Mouse (Mus musculus) testis, adult 2 months (tissue): ENCODE data around the gene Srbd1. TPM values are rescaled to one million over a fixed set of nuclear protein-coding genes. Genes with fewer than 3 reads are reported as not detected.

Experiments used
- H3K27ac ChIP-seq: fragments of 200-500 bp; 2 replicates; pipeline ENCODE4 v1.5.1; 2012; ENCODE audit warnings: low read depth, low read length; ENCODE audit not compliant: control insufficient read depth, insufficient read depth
- H3K27me3 ChIP-seq: fragments of 200-500 bp; 2 replicates; pipeline ENCODE4 v1.6.1; 2012; ENCODE audit warnings: mild to moderate bottlenecking, low read length, moderate library complexity; ENCODE audit not compliant: control insufficient read depth, insufficient read depth
- H3K36me3 ChIP-seq: fragments of 200-500 bp; 2 replicates; pipeline ENCODE4 v1.6.1; 2012; ENCODE audit warnings: mild to moderate bottlenecking, low read length; ENCODE audit not compliant: control insufficient read depth, insufficient read depth
- H3K4me1 ChIP-seq: fragments of 200-500 bp; 2 replicates; pipeline ENCODE4 v1.6.1; 2012; ENCODE audit warnings: low read length; ENCODE audit not compliant: control insufficient read depth, insufficient read depth
- H3K4me3 ChIP-seq: fragments of 200-500 bp; 2 replicates; pipeline ENCODE4 v1.5.1; 2012; ENCODE audit warnings: low read depth, mild to moderate bottlenecking, low read length, moderate library complexity, mixed read lengths; ENCODE audit not compliant: control insufficient read depth
- CTCF ChIP-seq: fragments of 200-500 bp; IDR thresholded peaks from 2 replicates; pipeline ENCODE4 v1.5.1; 2012; ENCODE audit warnings: low read depth, mild to moderate bottlenecking, inconsistent platforms, low read length, moderate library complexity; ENCODE audit not compliant: control insufficient read depth, insufficient read depth, insufficient replicate concordance
- POLR2A ChIP-seq: fragments of 200-500 bp; IDR thresholded peaks from 2 replicates; pipeline ENCODE4 v1.6.1; 2012; ENCODE audit warnings: low read depth, mild to moderate bottlenecking, inconsistent platforms, low read length, moderate library complexity; ENCODE audit not compliant: control insufficient read depth
- polyA plus RNA-seq: library from polyadenylated mRNA; depleted of rRNA; stranded (reverse); fragments of >200 nt; gene quantifications from 2 replicates; pipeline ENCODE4 v1.2.3, GENCODE M21; 2012

Gene Srbd1
- polyA plus RNA-seq, 1 experiment = 2.5 TPM

DNA sequence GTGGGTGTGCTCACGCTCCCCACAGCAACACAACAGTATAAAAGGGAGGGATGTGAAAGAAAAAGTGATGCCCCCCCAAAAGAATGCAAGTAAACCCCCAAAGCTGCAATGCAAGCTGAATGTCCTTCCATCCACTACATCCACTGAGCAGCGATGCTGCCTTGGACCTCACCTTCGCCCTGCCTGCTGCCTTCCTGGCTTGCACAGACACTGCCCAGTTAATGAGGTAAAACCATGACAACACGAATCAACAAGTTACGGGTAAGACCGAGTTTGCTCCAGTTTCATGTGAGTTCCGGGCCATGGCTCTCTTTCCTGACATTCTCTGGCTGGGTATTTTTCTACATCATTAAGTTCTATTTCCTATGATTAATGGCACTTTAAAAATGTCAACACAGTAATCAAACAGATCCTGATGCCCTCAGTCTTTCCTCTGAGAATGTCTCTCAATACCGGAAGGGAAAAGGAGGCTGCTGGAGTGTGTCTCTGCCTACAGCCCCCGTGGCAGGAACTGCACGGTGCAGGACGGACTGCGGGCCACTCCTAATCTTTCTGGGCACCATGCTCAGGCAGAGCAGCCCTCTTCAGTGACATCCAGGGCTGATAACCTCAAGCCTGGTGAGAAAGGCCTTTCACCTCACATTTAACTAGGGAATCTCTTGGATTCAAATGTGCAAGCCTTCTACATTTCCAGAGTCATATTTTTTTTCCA, 155.8 kb downstream of the Srbd1 start:
- H3K27me3 ChIP-seq = no peaks in the 10 kb centered on the region
- no peak overlapping the region for H3K27ac ChIP-seq
- no peaks in the 10 kb centered on the region for H3K4me1 ChIP-seq
- no peak overlapping the region for H3K4me3 ChIP-seq
- H3K36me3 ChIP-seq = no peaks in the 10 kb centered on the region; the same call in 1 of the 2 replicates
- TF ChIP-seq POLR2A (no peak), CTCF (no peak)

DNA sequence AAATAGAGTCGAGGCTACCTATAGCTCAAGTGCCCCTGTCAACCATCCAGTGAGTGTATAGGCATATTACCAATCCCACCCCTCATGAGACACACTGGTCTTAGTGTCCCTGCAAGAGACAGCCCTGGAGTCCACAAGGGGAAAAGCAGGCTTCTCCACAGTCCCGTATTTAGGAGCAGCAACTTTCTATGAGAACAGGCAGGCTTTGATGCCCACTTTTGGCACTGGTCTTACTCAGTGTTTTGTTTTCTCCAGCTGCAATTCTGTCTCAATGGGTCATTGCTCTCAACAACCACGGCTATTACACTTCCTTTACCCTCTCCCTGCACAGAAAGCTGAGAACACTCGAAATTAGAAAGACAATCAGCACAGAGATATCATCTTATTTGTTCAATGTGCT, 157.4 kb downstream of the Srbd1 start:
- TF ChIP-seq POLR2A (no peak), CTCF (no peak)
- no peak overlapping the region for H3K4me3 ChIP-seq
- H3K4me1 ChIP-seq = no peaks in the 10 kb centered on the region
- no peaks in the 10 kb centered on the region for H3K27me3 ChIP-seq
- H3K36me3 ChIP-seq = no peaks in the 10 kb centered on the region; the same call in 1 of the 2 replicates
- no peak overlapping the region for H3K27ac ChIP-seq

DNA sequence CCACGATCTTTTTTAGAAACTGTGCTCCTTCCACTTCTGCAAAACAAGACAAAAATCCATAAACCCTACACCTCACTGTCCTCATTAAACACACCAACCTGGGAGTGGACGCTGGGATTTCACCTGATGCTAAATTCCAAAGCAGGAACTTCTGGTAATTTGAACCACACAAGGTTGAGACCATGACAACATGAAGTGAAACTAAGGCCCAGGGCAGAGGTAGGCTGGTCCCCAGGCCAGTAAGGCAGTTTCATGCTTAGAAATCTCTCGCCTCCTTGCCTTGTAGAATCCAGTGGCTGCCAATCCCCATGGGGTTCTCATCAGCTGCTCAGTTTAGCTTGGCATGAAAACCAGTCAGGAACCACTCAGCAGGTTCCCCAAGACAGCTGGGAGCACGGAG, 158.4 kb downstream of the Srbd1 start:
- Histone ChIP-seq H3K36me3 (no peaks in the 10 kb centered on the region; the same call in 1 of the 2 replicates), H3K4me3 (no peak overlapping the region), H3K27me3 (no peaks in the 10 kb centered on the region), H3K27ac (no peak overlapping the region), H3K4me1 (no peaks in the 10 kb centered on the region)
- TF ChIP-seq POLR2A (no peak), CTCF (no peak)

DNA sequence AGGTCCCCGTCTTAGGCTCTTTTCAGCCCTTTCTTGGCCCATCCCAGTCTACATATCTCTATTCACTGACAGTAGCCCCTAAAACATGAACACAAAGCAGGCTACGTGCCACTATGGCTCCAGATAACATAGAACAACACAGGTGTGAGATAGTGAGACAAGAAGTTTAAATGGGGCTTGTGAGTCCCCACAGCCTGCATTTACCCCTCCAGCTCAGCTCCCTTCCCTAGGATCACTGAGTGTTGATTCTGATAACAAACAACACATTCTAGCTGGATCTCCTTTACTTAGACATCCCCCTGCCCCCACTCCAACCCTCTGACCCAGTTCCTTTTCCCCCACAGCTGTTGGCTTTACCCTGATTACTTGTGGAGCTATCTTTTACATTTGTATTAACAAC, 158.8 kb downstream of the Srbd1 start:
- Histone ChIP-seq H3K27ac (no peak overlapping the region), H3K36me3 (no peaks in the 10 kb centered on the region; the same call in 1 of the 2 replicates), H3K4me3 (no peak overlapping the region), H3K27me3 (no peaks in the 10 kb centered on the region), H3K4me1 (no peaks in the 10 kb centered on the region)
- TF ChIP-seq CTCF (no peak), POLR2A (no peak)

DNA sequence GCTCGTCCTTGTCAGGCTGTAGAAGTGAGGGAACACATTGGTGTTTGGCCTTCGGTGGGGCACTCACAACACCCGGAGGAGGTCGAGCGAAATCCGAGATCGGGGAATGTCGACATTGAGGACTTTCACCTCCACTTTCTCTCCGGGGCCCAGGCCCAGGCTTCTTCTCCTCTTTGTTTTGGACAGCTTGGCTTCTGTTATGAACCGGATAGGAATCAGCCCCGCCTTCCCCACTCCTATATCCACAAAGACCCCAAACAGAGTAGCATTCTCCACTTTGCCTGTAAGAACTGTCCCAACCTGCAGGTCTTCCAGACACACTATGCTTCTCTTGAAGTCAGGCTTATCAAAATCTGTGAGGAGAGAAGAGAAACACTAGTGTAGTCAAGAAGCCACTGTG, 159.8 kb downstream of the Srbd1 start:
- Histone ChIP-seq H3K4me1 (no peaks in the 10 kb centered on the region), H3K36me3 (no peaks in the 10 kb centered on the region; the same call in 1 of the 2 replicates), H3K27ac (no peak overlapping the region), H3K4me3 (no peak overlapping the region), H3K27me3 (no peaks in the 10 kb centered on the region)
- TF ChIP-seq POLR2A (no peak), CTCF (no peak)

DNA sequence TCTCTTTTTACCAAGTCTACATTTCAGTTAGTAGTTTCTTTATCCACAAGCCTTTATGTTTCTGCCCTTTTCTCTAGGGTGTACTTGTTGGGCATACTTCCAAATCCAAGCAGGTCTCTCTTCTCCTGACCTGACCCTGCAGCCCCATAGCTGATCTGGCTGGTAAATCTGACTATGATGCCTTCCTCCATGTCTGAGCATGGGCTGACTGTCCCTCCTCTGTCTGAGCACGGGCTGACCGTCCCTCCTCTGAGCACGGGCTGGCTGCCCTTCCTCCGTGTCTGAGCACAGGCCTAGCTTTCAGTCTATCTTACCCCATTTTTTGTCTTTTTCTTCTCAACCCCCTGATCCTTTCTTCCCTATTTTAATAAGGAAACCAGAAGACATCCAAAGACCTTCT, 162.7 kb downstream of the Srbd1 start:
- TF ChIP-seq CTCF (no peak), POLR2A (no peak)
- Histone ChIP-seq H3K36me3 (no peaks in the 10 kb centered on the region), H3K4me1 (no peaks in the 10 kb centered on the region), H3K27ac (no peak overlapping the region), H3K4me3 (no peak overlapping the region), H3K27me3 (no peaks in the 10 kb centered on the region)

DNA sequence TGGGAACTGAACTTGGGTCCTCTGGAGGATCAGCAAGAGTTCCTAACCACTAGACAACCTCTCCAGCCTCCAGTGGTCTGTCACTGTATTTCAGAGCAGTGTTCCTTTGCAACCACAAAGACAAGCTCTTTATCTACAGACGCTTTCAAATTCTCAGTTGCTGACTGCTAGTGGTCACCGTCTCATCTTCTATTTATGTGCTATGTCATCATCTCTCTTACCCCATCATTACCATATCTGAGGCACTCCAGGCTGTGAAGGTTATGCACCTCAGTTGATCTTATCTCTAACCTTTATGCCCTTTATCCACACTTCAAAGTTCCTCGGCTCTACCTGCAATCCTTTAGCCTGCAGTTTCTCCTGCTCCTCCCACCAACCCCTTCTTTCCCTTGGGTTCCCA, 163.1 kb downstream of the Srbd1 start:
- H3K4me3 ChIP-seq = no peak overlapping the region
- H3K27me3 ChIP-seq = no peaks in the 10 kb centered on the region
- H3K36me3 ChIP-seq = no peaks in the 10 kb centered on the region
- H3K27ac ChIP-seq = no peak overlapping the region
- H3K4me1 ChIP-seq = no peaks in the 10 kb centered on the region
- no peak for TF ChIP-seq CTCF
- no peak for TF ChIP-seq POLR2A
